Mouse (Mus musculus): ENCODE data around the gene Ercc5.

DNA sequence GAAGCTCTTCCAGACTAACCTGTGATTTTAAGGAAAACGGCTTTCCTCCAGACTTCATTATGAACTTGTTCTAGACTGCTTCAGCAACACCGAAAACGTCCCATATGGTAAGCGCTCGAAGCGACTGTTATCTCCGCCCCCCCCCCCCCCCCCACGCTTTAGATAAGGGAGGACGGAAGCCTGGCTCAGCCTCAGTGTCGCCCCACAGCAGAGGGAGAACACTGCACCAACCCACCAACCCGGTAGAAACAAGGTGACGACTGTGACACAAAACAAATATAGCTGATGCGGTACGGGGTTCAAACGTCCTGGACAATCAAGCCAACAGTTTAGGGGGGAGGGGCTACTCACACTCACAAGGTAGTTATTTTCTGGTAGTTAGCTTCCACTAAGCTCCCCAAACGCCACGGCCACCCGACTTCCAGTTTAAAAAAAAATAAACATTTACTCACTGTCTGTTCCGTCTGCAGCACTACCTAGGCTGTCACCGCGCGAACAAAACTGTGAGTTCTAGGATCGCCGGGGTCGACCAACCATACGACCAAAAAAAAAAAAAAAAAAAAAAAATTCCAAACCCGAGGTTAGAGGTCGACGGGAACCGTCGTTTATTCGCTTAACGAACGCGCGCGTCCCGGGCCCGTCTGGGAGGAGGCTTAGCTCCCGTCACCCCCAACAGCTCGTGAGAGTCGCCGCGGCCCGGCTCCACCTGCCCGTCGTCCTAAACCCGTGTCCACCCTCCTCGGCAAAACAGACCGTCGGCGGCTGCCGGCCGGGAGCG is 45.9 kb upstream of the Ercc5 start:
- TF ChIP-seq CTCF (conservative IDR thresholded peaks at IDR 0.05; ENCODE audit: insufficient read depth, insufficient read length, low read depth, low read length) (no peak), POLR2A (IDR thresholded peaks at IDR 0.05; ENCODE audit: low read depth, low read length) (no peak)
